Mouse (Mus musculus) left cerebral cortex, adult 9 months (tissue): ENCODE data around the gene Kiss1r.

ENCODE experiments used
- DNase-seq, 2 experiments: peaks; one replicate each; pipeline ENCODE4 v3.0.0; 2022; ENCODE audit warnings: low spot score in 2 of 2

The Kiss1r gene

GRCm38 (mm10) chr10:79924998-79925784, 8.4 kb downstream of the Kiss1r start:
- DNase-seq: peak; percentile 74 to 97

- no peak for DNase-seq
Measured at GRCm38 (mm10) chr10:79925785-79926490, 9.2 kb downstream of the Kiss1r start.

- peak; percentile 73 to 87 for DNase-seq
Measured at GRCm38 (mm10) chr10:79926491-79927323, 9.9 kb downstream of the Kiss1r start, which contains the start of gene Arid3a. Gene Arid3a, plus strand, starts transcription at chr10:79927043.

- DNase-seq: no peak
Measured at GRCm38 (mm10) chr10:79927324-79928029, 10.7 kb downstream of the Kiss1r start.

GRCm38 (mm10) chr10:79928030-79928694, 11.4 kb downstream of the Kiss1r start:
- no peak for DNase-seq

GRCm38 (mm10) chr10:79928907-79929701, 12.3 kb downstream of the Kiss1r start:
- DNase-seq: no peak

- no peak for DNase-seq
Measured at GRCm38 (mm10) chr10:79929967-79930825, 13.4 kb downstream of the Kiss1r start.

- DNase-seq: no peak
Measured at GRCm38 (mm10) chr10:79930826-79931186, 14.0 kb downstream of the Kiss1r start.

- DNase-seq: no peak
Measured at GRCm38 (mm10) chr10:79931797-79932196, 15.0 kb downstream of the Kiss1r start.

GRCm38 (mm10) chr10:79932736-79933135, 16.0 kb downstream of the Kiss1r start:
- no peak for DNase-seq

GRCm38 (mm10) chr10:79933145-79933679, 16.4 kb downstream of the Kiss1r start:
- no peak for DNase-seq

- no peak for DNase-seq
Measured at GRCm38 (mm10) chr10:79933861-79934260, 17.1 kb downstream of the Kiss1r start.

GRCm38 (mm10) chr10:79934272-79934721, 17.5 kb downstream of the Kiss1r start:
- DNase-seq: no peak

GRCm38 (mm10) chr10:79934794-79935569, 18.2 kb downstream of the Kiss1r start:
- no peak for DNase-seq

- no peak for DNase-seq
Measured at GRCm38 (mm10) chr10:79936284-79936910, 19.6 kb downstream of the Kiss1r start.

- DNase-seq: no peak
Measured at GRCm38 (mm10) chr10:79936911-79937441, 20.2 kb downstream of the Kiss1r start.
